Mouse (Mus musculus) midbrain, postnatal 0 days (tissue): Measurements from ENCODE around the gene Sult2b1. TPM values are rescaled to one million over a fixed set of nuclear protein-coding genes. Genes with fewer than 3 reads are reported as not detected.

Experiments used
- ATAC-seq: fragments of 200-750 bp; cut with Nextera tagmentation; 2 replicates; pipeline ENCODE4 v1.8.0; 2017; ENCODE audit warnings: moderate number of reproducible peaks, mild to moderate bottlenecking, moderate TSS enrichment, moderate library complexity; ENCODE audit not compliant: low FRiP score
- DNase-seq: peaks from one replicate; pipeline ENCODE4 v3.0.0-alpha.2; 2015; ENCODE audit warnings: low spot score
- H3K27ac ChIP-seq: fragments of 300-500 bp; sonication (generic); 2 replicates; pipeline ENCODE4 v1.5.1; 2014; ENCODE audit warnings: low read depth, mild to moderate bottlenecking, low read length, mixed read lengths
- H3K27me3 ChIP-seq: fragments of 300-500 bp; sonication (generic); 2 replicates; pipeline ENCODE4 v1.6.1; 2014; ENCODE audit warnings: low read length, control low read depth, mixed read lengths; ENCODE audit not compliant: insufficient read depth
- H3K36me3 ChIP-seq: fragments of 300-500 bp; sonication (generic); 2 replicates; pipeline ENCODE4 v1.6.1; 2014; ENCODE audit warnings: low read length, control low read depth, mixed read lengths; ENCODE audit not compliant: insufficient read depth
- H3K4me1 ChIP-seq: fragments of 300-500 bp; sonication (generic); 2 replicates; pipeline ENCODE4 v1.6.1; 2014; ENCODE audit warnings: mild to moderate bottlenecking, control low read depth, antibody characterized with exemption, low read length, mixed read lengths; ENCODE audit not compliant: insufficient read depth
- H3K4me2 ChIP-seq: fragments of 300-500 bp; sonication (generic); 2 replicates; pipeline ENCODE4 v1.6.1; 2014; ENCODE audit warnings: low read depth, mild to moderate bottlenecking, low read length, mixed read lengths; ENCODE audit not compliant: poor library complexity, severe bottlenecking
- H3K4me3 ChIP-seq: fragments of 300-500 bp; sonication (generic); 2 replicates; pipeline ENCODE4 v1.5.1; 2014; ENCODE audit warnings: low read depth, mild to moderate bottlenecking, low read length, moderate library complexity
- H3K9ac ChIP-seq: fragments of 300-500 bp; sonication (generic); replicated peaks from 2 replicates; pipeline ENCODE4 v1.6.1; 2014; ENCODE audit warnings: mild to moderate bottlenecking, low read length, moderate library complexity, mixed read lengths; ENCODE audit not compliant: poor library complexity, severe bottlenecking
- H3K9me3 ChIP-seq: fragments of 300-500 bp; sonication (generic); 2 replicates; pipeline ENCODE4 v1.6.1; 2016; ENCODE audit warnings: low read length, control low read depth
- CTCF ChIP-seq: IDR thresholded peaks from 2 replicates; pipeline ENCODE4 v1.5.1; 2016; ENCODE audit warnings: antibody characterized with exemption, mild to moderate bottlenecking
- WGBS: fragments of 180-500 bp; shearing (Covaris S2); extraction: QIAGEN DNeasy Blood & Tissue Kit; methylation state at CpG from one replicate; pipeline ENCODE4 v1.1.7; 2014; 5-methylcytosine and 5-hydroxymethylcytosine counted together
- polyA plus RNA-seq: library from polyadenylated mRNA; unstranded; fragments of >200 nt; fragmentation: Nextera tagmentation; extraction: Ambion mirVana; gene quantifications from 2 replicates; pipeline ENCODE4 v1.2.1, GENCODE M21; 2015
- total RNA-seq: library from RNA; depleted of rRNA; stranded (reverse); fragments of >200 nt; gene quantifications from 2 replicates; pipeline ENCODE4 v1.2.3, GENCODE M21; 2014

The Sult2b1 gene
- total and polyA plus RNA-seq, 2 experiments from 2014 or later, result 5.0 to 5.6 TPM

DNA sequence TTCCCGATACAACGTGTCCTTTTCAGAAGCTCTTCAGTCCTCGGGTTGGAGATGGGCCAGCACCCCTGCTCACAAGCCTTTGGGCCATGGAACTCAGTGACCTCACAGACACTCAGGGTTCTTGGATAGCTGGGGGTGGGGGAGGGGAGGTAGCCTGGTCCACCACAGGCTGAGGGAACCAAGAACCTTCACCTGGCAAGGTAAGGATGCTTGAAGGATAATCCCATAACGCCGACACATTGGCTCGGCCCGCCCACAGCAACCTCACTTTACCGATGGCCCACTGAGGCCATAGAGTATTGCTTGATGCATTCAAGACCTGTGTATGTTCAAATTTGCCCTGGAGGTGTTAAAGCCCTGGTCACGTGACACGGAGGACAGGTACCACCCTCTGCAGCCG lies 58.8 kb downstream of the Sult2b1 start, which contains the start of gene Spaca4:
Gene Spaca4 (minus strand): TSS at position 101 of the 400 bp plus-strand sequence.
- no peak within 1 kb of the TSS for H3K27ac ChIP-seq
- TF ChIP-seq CTCF, result no peak
- H3K9me3 ChIP-seq, result no peaks in the 10 kb centered on the region
- DNase-seq (no peak), ATAC-seq (no peak)
- H3K4me1 ChIP-seq, result no peaks in the 10 kb centered on the region
- peaks cover 40% of the 10 kb centered on the region for H3K36me3 ChIP-seq
- no peaks in the 10 kb centered on the region for H3K27me3 ChIP-seq
- WGBS, result 93% methylated on average over 11 of the region's 11 CpGs
- H3K9ac ChIP-seq, result no peak within 1 kb of the TSS
- no peak within 1 kb of the TSS for H3K4me3 ChIP-seq
- H3K4me2 ChIP-seq, result no peak within 1 kb of the TSS

DNA sequence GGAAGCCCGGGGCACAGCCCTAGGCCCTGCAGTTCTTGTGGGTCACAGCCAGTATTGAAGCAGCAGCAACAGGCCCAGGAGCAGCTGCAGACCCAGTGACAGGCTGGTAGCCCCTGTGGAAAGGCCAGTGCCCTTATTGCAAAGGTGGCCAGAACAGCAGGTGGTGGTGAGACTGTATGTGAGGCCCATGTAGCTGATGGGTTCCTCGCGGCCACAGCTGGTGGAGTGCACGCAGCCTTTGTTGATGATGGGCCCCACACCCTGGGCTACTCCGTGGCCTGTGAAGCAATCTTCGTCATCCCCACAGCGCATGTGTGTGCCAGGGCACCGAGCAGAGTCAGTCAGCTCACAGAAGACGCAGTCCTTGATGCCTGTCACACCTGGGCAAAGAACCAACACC lies 59.3 kb downstream of the Sult2b1 start:
- Histone ChIP-seq H3K9ac (no peak overlapping the region), H3K27me3 (no peaks in the 10 kb centered on the region), H3K36me3 (peaks cover 44% of the 10 kb centered on the region), H3K27ac (no peak overlapping the region), H3K4me3 (no peak overlapping the region), H3K4me1 (no peaks in the 10 kb centered on the region), H3K9me3 (no peaks in the 10 kb centered on the region), H3K4me2 (no peak overlapping the region)
- DNase-seq, result no peak
- no peak for ATAC-seq
- no peak for TF ChIP-seq CTCF
- WGBS, result 94% methylated on average over 9 of the region's 9 CpGs

DNA sequence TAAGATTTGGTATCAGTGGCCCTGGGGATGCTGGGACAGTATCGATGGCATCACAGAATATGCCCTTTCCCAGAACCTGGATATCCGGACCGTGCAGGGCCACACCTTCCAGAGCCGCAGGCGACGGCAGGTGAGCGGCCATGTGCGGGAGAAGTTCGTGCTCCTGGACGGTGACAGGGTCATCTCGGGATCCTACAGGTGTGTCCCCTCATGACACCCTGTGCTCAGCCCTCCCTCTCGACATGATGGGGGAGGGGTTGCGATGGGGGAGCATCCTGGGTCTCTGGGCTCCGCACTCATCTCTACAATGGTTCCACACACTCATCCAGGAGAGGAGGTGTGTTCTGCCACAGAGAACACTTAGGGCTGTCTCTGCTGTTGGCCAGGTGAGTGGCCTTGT lies 60.7 kb downstream of the Sult2b1 start:
- 95% methylated on average over 14 of the region's 14 CpGs for WGBS
- no peak overlapping the region for H3K27ac ChIP-seq
- ATAC-seq (no peak), DNase-seq (no peak)
- no peaks in the 10 kb centered on the region for H3K9me3 ChIP-seq
- H3K4me1 ChIP-seq, result peaks cover 3% of the 10 kb centered on the region; the same call in 1 of the 2 replicates
- no peaks in the 10 kb centered on the region for H3K27me3 ChIP-seq
- H3K9ac ChIP-seq, result no peak overlapping the region
- no peak overlapping the region for H3K4me2 ChIP-seq
- TF ChIP-seq CTCF, result no peak
- H3K36me3 ChIP-seq, result peaks cover 48% of the 10 kb centered on the region
- H3K4me3 ChIP-seq, result no peak overlapping the region

DNA sequence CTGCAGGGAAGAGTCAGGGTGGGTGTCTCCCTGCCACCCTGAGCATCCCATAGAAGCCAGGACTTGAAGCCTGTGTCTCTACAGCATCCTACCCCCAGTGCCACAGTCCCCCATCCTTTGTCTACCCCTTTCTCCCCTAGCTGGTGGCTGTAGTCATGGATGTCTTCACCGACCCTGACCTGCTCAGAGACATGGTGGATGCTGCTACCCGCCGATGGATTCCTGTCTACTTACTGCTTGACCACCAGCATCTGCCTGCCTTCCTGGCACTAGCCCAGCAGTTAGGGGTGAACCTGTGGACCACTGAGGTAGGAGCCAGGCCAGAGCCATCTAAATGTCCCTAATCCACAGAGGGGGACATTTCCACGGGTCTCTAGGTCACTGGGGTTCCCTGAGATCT lies 61.2 kb downstream of the Sult2b1 start:
- Histone ChIP-seq H3K36me3 (peaks cover 48% of the 10 kb centered on the region), H3K27me3 (no peaks in the 10 kb centered on the region), H3K4me3 (no peak overlapping the region), H3K4me2 (no peak overlapping the region), H3K9ac (0 out of 2 replicates have a peak overlapping the region, but pooled peaks have one; percentile 33), H3K4me1 (peaks cover 3% of the 10 kb centered on the region; the same call in 1 of the 2 replicates), H3K9me3 (no peaks in the 10 kb centered on the region), H3K27ac (no peak overlapping the region)
- DNase-seq (no peak), ATAC-seq (no peak)
- WGBS, result 95% methylated on average over 4 of the region's 4 CpGs
- no peak for TF ChIP-seq CTCF

DNA sequence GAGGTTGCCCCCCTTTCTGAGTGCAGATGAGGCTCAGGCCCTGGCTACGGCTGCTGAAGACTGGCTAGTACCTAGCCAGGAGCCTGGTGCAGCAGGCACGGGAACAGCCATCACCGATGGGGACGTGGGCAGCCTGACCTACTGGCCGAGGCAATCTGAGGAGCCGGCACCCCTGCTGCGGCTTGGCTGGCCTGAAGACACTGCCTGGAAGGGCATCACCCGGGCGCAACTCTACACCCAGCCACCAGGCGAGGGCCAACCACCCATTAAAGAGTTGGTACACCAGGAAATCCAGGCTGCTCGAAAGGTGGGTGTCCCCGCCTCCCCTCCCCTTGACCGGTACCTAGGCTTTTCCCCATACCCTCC lies 62.1 kb downstream of the Sult2b1 start:
- Histone ChIP-seq H3K9me3 (no peaks in the 10 kb centered on the region), H3K4me2 (no peak overlapping the region), H3K9ac (0 out of 2 replicates have a peak overlapping the region, but pooled peaks have one; percentile 13), H3K27ac (no peak overlapping the region), H3K36me3 (peaks cover 48% of the 10 kb centered on the region), H3K27me3 (no peaks in the 10 kb centered on the region), H3K4me1 (peaks cover 3% of the 10 kb centered on the region; the same call in 1 of the 2 replicates), H3K4me3 (no peak overlapping the region)
- peak; percentile 12; the same call in 1 of the 2 replicates for TF ChIP-seq CTCF
- DNase-seq (no peak), ATAC-seq (no peak)
- 85% methylated on average over 13 of the region's 13 CpGs for WGBS

DNA sequence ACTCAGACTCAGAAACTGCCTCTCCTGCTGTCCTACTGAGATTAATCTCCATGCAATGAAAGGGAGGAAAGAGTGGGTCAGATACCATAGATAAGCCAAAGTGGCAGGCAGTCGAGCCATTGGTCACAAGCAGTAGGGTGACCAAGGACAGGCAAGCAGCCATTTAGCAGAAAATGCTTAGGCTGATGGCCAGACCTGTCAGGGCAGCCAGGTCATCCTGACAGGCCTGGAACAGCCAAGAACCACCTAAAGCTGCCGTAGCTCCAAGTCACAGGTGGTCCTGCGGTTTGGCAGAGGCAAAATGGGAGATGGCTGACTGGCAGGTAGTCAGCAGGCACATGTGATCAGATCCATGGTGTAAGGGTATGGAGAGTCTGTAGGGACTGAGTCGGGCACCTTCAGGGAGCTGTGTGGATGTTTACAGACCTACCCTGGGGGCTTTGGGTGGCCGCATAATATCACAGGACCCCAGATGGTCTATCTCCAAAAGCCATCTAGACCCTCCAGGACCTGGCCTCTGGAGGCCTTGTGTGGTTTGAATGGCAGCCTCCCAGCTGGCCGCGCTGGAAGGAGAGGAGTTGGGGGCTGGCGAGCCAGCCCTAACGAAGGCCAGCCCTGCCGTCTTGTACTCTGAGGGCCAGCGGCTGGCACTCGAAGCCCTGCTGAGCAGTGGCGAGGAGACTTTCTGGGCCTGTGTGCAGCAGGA lies 62.7 kb downstream of the Sult2b1 start:
- H3K36me3 ChIP-seq, result peaks cover 48% of the 10 kb centered on the region
- no peak overlapping the region for H3K4me3 ChIP-seq
- 64% methylated on average over 13 of the region's 13 CpGs for WGBS
- H3K4me2 ChIP-seq, result no peak overlapping the region
- no peak for ATAC-seq
- no peak for TF ChIP-seq CTCF
- H3K4me1 ChIP-seq, result peaks cover 3% of the 10 kb centered on the region; the same call in 1 of the 2 replicates
- no peak overlapping the region for H3K27ac ChIP-seq
- H3K27me3 ChIP-seq, result no peaks in the 10 kb centered on the region
- H3K9me3 ChIP-seq, result no peaks in the 10 kb centered on the region
- 0 out of 2 replicates have a peak overlapping the region, but pooled peaks have one; percentile 13 for H3K9ac ChIP-seq
- no peak for DNase-seq
